Mouse (Mus musculus) small intestine, adult 2 months (tissue): ENCODE results near the gene Plekho1.

Experiments used
- CTCF ChIP-seq: fragments of 200-500 bp; IDR thresholded peaks from 2 replicates; pipeline ENCODE4 v1.5.1; 2012; ENCODE audit warnings: low read depth, mild to moderate bottlenecking, control low read depth, inconsistent platforms, low read length, moderate library complexity, mixed read lengths; ENCODE audit not compliant: insufficient replicate concordance, insufficient read length; ENCODE audit errors: extremely low read depth
- POLR2A ChIP-seq: fragments of 200-500 bp; IDR thresholded peaks from 2 replicates; pipeline ENCODE4 v1.6.1; 2012; ENCODE audit warnings: low read depth, mild to moderate bottlenecking, control low read depth, inconsistent platforms, low read length, moderate library complexity

DNA sequence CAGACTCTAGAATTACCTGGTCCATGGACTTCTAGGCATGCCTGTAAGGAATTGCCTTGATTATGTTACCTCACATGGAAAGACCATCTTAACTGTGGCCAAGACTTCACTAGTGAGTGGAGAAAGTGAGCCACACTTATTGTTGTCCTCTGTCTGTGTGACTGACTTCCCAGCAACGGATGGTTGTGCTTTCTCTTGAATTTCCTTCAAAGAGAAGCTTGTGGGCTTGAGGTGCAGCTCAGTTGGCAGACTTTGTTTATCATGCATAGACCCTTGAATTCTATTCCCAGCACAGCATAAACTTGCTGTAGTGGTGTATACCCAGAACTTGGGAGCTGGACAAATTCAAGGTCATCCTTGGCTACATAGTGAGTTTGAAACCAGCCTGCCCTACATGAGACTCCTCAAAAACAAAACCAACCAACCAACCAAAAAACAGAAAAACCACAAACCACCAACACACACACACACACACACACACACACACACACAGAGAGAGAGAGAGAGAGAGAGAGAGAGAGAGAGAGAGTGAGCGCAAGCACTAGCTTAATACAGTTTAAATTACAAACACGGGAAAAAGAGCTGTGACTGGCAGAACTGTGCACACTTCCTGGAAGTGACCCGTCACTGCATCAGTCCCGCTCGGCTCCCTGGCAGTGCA lies 36.3 kb upstream of the Plekho1 start:
- TF ChIP-seq CTCF (no peak), POLR2A (no peak)
